Mouse (Mus musculus) stomach, embryonic 16.5 days (tissue): Measurements from ENCODE around the gene Fam189a1. TPM values are rescaled to one million over a fixed set of nuclear protein-coding genes. Genes with fewer than 3 reads are reported as not detected.
A peak's percentile ranks its signal among the peaks of the same experiment; 100 is the strongest.

ENCODE experiments used
- ATAC-seq: fragments of 200-750 bp; cut with Nextera tagmentation; 2 replicates; pipeline ENCODE4 v1.8.0; 2017; ENCODE audit warnings: moderate number of reproducible peaks, moderate TSS enrichment; ENCODE audit not compliant: insufficient read depth, low FRiP score
- H3K27ac ChIP-seq: fragments of 300-500 bp; sonication (generic); 2 replicates; pipeline ENCODE4 v1.5.1; 2014; ENCODE audit warnings: low read length
- H3K27me3 ChIP-seq: fragments of 300-500 bp; sonication (generic); 2 replicates; pipeline ENCODE4 v1.6.1; 2014; ENCODE audit warnings: low read length, control low read depth, mixed read lengths; ENCODE audit not compliant: control insufficient read depth, insufficient read depth
- H3K36me3 ChIP-seq: fragments of 300-500 bp; sonication (generic); 2 replicates; pipeline ENCODE4 v1.6.1; 2014; ENCODE audit warnings: low read length; ENCODE audit not compliant: control insufficient read depth, insufficient read depth
- H3K4me1 ChIP-seq: fragments of 300-500 bp; sonication (generic); 2 replicates; pipeline ENCODE4 v1.6.1; 2014; ENCODE audit warnings: low read length, control low read depth, mixed read lengths; ENCODE audit not compliant: control insufficient read depth, insufficient read depth
- H3K4me2 ChIP-seq: fragments of 300-500 bp; sonication (generic); 2 replicates; pipeline ENCODE4 v1.6.1; 2014; ENCODE audit warnings: low read depth, low read length, mixed read lengths
- H3K4me3 ChIP-seq: fragments of 300-500 bp; sonication (generic); replicated peaks from 2 replicates; pipeline ENCODE4 v1.5.1; 2014; ENCODE audit warnings: mild to moderate bottlenecking, low read length
- H3K9ac ChIP-seq: fragments of 300-500 bp; sonication (generic); 2 replicates; pipeline ENCODE4 v1.6.1; 2014; ENCODE audit warnings: low read length
- H3K9me3 ChIP-seq: fragments of 300-500 bp; sonication (generic); replicated peaks from 2 replicates; pipeline ENCODE4 v1.6.1; 2016; ENCODE audit warnings: low read length, control low read depth; ENCODE audit not compliant: control insufficient read depth
- WGBS: fragments of 180-500 bp; shearing (Covaris S2); extraction: QIAGEN DNeasy Blood & Tissue Kit; methylation state at CpG from one replicate; pipeline ENCODE4 v1.1.7; 2014; 5-methylcytosine and 5-hydroxymethylcytosine counted together
- polyA plus RNA-seq: library from polyadenylated mRNA; unstranded; fragments of >200 nt; fragmentation: Nextera tagmentation; extraction: Ambion mirVana; gene quantifications from 2 replicates; pipeline ENCODE4 v1.2.1, GENCODE M21; 2015

Fam189a1 gene
- polyA plus RNA-seq, 1 experiment from 2014 or later, result 0.37 TPM

DNA sequence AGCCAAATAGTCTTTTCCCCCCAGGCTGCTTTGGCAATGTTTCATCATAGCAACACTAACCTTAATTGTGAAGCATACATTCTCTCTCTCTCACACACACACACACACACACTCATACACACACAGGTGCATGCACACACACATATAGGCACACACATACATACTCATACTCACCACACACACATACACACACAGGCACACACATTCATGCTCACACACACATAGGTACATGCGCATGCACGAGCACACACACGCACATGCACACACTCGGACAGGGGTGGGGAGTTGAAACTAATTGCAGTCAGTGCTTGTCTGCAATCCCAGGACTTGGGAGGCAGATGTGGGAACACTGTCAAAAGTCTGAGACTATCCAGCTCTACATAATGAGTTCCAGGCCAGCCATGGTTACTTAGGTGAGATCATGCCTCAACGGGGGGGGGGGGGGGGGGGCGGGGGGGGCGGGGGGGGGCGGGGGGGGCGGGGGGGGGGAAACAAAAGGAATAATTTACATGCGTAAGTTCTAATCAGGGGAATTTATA lies 300.9 kb downstream of the Fam189a1 start:
- ATAC-seq, result no peak

DNA sequence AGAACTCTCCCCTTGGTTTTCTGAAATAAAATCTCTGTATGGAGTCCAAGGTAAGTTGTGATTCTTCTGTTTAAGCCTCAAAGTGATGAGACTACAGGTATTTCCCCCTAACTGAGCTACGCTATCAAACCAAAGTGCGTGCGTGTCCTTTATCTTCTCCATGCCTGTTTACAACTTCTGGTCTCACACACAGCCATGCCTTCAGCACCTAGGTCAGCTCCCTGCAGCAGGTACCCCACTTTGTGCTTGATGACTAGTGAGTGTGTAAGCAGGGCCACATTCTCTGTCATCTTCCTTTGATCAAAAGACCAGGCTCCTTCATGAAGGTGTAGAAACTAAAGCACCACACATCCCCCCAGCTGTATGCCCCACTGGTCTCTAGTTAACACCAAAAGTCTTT lies 305.6 kb downstream of the Fam189a1 start:
- WGBS, result 28% methylated on average over 3 of the region's 3 CpGs

More for the DNA sequence above, 300.9 kb downstream of the Fam189a1 start:
- H3K4me3 ChIP-seq, result no peak overlapping the region
- H3K27me3 ChIP-seq, result no peaks in the 10 kb centered on the region
- H3K4me1 ChIP-seq, result no peaks in the 10 kb centered on the region
- 81% methylated on average over 5 of the region's 10 CpGs for WGBS
- no peak overlapping the region for H3K4me2 ChIP-seq
- no peak overlapping the region for H3K9ac ChIP-seq
- H3K36me3 ChIP-seq, result no peaks in the 10 kb centered on the region
- H3K9me3 ChIP-seq, result no peaks in the 10 kb centered on the region
- no peak overlapping the region for H3K27ac ChIP-seq

DNA sequence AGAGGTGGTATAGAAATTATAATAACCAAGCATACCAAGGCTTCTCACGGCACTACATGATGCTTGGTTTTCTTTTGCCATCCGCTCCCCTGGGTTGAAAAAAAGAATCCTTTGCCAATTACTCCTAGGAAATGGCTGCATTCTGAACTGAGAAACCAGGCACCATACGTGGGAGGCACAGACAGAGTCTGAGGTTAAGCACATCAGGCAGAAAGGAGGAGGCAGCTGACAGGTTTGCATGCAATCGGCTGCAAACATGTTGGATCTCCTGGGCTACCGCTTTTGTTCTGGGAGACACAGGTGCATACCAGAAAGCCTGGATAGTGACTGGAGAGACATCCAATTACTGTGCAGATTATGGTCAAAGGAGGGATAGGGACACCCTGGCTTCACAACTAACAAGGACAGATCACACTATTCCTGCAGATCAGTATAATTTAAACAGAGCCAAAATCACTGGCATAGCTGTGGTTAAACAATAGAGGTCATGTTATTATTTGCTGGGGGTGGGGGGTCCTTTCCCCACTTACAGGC lies 308.9 kb downstream of the Fam189a1 start:
- 74% methylated on average over 5 of the region's 5 CpGs for WGBS

More for the DNA sequence above, 305.6 kb downstream of the Fam189a1 start:
- H3K4me1 ChIP-seq, result no peaks in the 10 kb centered on the region
- H3K9ac ChIP-seq, result no peak overlapping the region
- no peak overlapping the region for H3K27ac ChIP-seq
- no peaks in the 10 kb centered on the region for H3K27me3 ChIP-seq
- no peaks in the 10 kb centered on the region for H3K36me3 ChIP-seq
- no peak overlapping the region for H3K4me3 ChIP-seq
- no peak overlapping the region for H3K4me2 ChIP-seq
- no peak for ATAC-seq
- H3K9me3 ChIP-seq, result no peaks in the 10 kb centered on the region

DNA sequence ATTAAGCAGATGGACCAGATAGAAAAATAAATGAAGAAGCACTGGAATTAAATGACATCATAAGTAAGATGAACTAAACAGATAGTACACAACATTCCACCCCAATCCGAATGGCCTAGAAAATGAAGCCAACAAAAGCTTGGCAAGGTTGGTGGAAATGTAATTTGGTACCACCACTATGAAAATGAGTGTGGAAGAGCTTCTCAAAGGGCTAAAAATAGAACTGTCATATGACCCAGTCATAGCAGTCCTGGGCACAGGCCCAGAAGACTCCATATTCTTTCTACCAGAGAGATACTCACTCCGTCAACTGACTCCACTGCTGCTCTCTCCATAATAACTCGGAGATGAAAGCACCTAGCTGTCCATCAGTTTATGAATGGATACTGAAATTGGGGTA lies 310.3 kb downstream of the Fam189a1 start:
- Histone ChIP-seq H3K9ac (no peak overlapping the region), H3K27ac (no peak overlapping the region), H3K36me3 (no peaks in the 10 kb centered on the region), H3K9me3 (no peaks in the 10 kb centered on the region), H3K4me2 (no peak overlapping the region), H3K4me1 (no peaks in the 10 kb centered on the region), H3K27me3 (no peaks in the 10 kb centered on the region), H3K4me3 (no peak overlapping the region)
- no peak for ATAC-seq
- WGBS, result 75% methylated on average over 3 of the region's 3 CpGs

More for the DNA sequence above, 308.9 kb downstream of the Fam189a1 start:
- H3K9ac ChIP-seq, result no peak overlapping the region
- H3K4me3 ChIP-seq, result no peak overlapping the region
- no peaks in the 10 kb centered on the region for H3K36me3 ChIP-seq
- H3K4me2 ChIP-seq, result no peak overlapping the region
- H3K27me3 ChIP-seq, result no peaks in the 10 kb centered on the region
- no peak for ATAC-seq
- no peak overlapping the region for H3K27ac ChIP-seq
- no peaks in the 10 kb centered on the region for H3K9me3 ChIP-seq
- H3K4me1 ChIP-seq, result no peaks in the 10 kb centered on the region

DNA sequence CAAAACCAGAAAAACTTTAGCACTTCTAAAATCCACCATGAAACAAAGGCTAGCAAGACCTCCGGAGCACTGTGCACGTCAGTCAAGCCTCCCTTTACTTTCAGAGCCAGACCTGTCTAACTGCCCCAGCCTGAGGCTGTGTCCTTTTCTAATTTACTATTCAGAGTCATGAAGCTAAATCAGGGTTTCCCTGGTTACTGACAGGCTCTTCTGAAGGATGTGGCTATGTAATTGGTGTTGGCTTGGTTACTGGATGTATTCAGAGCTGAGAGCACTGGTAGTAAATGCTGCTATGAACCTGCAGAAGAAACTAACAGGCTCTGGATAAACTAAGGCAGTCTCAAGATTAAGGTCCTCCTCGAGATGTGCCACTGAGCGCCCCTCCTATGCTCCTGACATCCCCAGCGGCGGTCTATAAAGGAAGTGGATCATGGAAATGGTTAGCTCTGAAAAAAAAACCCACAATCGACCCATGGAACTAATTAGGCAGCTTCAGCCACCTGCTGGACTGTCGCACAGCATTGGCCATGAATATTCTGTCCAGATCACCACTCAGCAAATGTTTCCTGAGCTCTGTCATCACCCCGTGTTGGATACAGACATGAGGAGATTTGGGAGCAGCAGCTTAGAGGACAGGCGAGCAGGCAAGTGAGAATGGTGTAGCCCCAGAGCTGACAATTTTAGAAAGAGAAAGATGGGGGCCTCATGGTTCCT lies 315.3 kb downstream of the Fam189a1 start:
- Histone ChIP-seq H3K4me1 (peaks cover 4% of the 10 kb centered on the region; the same call in 1 of the 2 replicates), H3K36me3 (no peaks in the 10 kb centered on the region), H3K27me3 (no peaks in the 10 kb centered on the region), H3K27ac (no peak overlapping the region), H3K4me2 (no peak overlapping the region), H3K9ac (no peak overlapping the region), H3K9me3 (no peaks in the 10 kb centered on the region), H3K4me3 (no peak overlapping the region)
- WGBS, result 74% methylated on average over 10 of the region's 10 CpGs
- no peak for ATAC-seq

DNA sequence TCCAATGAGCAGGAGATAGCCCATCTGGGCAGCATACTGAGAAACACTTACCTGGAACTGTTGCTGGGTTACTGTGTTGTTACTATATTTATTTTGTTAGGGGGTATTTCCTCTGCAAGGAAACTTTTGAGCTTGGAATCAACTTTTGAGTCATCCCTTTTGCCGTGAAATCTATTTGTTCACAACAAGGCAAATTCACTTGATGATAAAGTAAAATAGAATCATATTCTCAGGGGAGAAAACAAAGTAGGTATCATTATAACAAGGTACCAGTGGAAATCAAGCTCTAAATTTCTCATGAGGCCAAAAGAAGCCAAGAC lies 315.8 kb downstream of the Fam189a1 start:
- whole genome bisulfite sequencing, result 60% methylated on average over 1 of the region's 1 CpGs
- no peak for ATAC-seq
- Histone ChIP-seq H3K4me2 (peak overlapping the region; percentile 38; the same call in 1 of the 2 replicates), H3K36me3 (no peaks in the 10 kb centered on the region), H3K27me3 (no peaks in the 10 kb centered on the region), H3K4me1 (peaks cover 4% of the 10 kb centered on the region; the same call in 1 of the 2 replicates), H3K9me3 (no peaks in the 10 kb centered on the region), H3K4me3 (no peak overlapping the region), H3K9ac (no peak overlapping the region), H3K27ac (no peak overlapping the region)

DNA sequence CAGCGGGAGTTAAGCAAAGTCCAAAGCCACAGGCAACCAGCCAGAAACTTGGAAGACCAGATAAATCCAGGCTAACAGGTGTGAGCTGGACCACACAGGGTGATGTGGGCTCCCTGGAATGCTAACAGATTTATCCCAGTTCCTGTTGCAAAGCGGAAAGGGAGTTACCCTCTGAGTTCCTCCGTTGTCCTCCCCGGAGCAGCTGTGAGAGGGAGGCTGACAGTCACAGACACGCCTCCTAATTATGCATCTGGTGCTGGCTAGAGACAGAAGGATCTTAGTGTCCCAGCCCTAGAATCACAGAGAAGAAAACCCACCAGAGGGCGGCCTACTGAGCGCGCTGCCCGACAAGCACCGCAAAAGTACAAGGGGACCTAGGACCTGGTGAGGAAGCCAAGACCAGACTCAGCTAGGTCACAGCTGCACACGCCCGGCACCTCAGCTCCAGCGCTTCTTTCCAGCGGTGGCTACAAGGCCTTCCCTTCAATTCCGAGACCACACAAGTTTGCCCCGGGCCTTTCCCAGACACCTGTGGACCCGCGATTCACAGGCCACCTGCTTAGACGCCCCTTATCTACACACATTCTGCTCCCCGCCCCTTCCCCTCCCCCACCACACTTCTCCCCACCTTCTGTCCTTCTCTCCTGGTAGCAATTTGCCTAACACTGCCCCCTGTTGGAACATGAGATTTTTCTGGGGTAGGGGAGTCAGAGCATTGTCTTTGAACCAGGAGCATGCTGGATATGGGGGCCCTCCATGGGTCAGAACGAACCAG lies 316.4 kb downstream of the Fam189a1 start:
- Histone ChIP-seq H3K4me3 (peak overlapping the region; percentile 23), H3K27me3 (no peaks in the 10 kb centered on the region), H3K9me3 (no peaks in the 10 kb centered on the region), H3K4me2 (peak overlapping the region; percentile 38), H3K4me1 (peaks cover 4% of the 10 kb centered on the region; the same call in 1 of the 2 replicates), H3K9ac (no peak overlapping the region), H3K27ac (no peak overlapping the region), H3K36me3 (no peaks in the 10 kb centered on the region)
- 2% methylated on average over 21 of the region's 21 CpGs for WGBS
- ATAC-seq, result peak; percentile 89

DNA sequence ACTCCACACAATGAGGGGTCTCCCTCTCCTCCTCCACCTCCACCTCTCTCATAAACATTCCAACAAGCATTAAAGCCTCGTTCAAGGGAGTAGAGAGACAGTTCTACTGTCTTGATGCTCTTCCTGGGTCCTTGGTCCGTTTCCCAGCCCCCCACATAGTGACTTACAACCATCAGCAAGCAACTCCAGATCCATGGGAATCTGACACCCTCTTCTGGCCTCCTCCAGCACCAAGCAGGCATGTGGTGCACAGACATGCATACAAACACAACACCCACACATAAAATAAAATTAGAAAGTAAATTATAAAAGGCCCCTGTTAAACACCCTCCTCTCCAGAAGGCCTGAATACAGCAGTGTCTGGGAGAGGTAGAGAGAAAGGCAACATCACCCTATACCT lies 317.1 kb downstream of the Fam189a1 start:
- H3K4me3 ChIP-seq, result no peak overlapping the region
- peak overlapping the region; percentile 38 for H3K4me2 ChIP-seq
- H3K27ac ChIP-seq, result no peak overlapping the region
- no peaks in the 10 kb centered on the region for H3K9me3 ChIP-seq
- H3K27me3 ChIP-seq, result no peaks in the 10 kb centered on the region
- H3K4me1 ChIP-seq, result peaks cover 4% of the 10 kb centered on the region; the same call in 1 of the 2 replicates
- ATAC-seq, result no peak
- 51% methylated on average over 2 of the region's 2 CpGs for WGBS
- no peaks in the 10 kb centered on the region for H3K36me3 ChIP-seq
- H3K9ac ChIP-seq, result no peak overlapping the region
